Mouse (Mus musculus): ENCODE data around the gene Ptpn22. TPM values are rescaled to one million over a fixed set of nuclear protein-coding genes. Genes with fewer than 3 reads are reported as not detected.
"Not testable (repeated sequence)": the region's sequence is repeated elsewhere in the genome, so short reads cannot be mapped to it uniquely, and the experiment has no call there.

The Ptpn22 gene
- 0.37 and 0.50 TPM in 2 replicates for polyA plus RNA-seq (2012; rRNA removed)

GRCm38 (mm10) chr3:103858881-103859801 lies at the start of gene Ptpn22:
TSS of gene Ptpn22 (plus strand) at chr3:103859795.
- no peak for DNase-seq (ENCODE audit: low read depth)
- TF ChIP-seq POLR2A (IDR thresholded peaks at IDR 0.05; ENCODE audit: borderline replicate concordance, extremely low read depth, insufficient read depth, insufficient read length, poor library complexity, severe bottlenecking) (no peak), CTCF (IDR thresholded peaks at IDR 0.05; ENCODE audit: borderline replicate concordance, extremely low read depth, insufficient read depth, insufficient read length) (no peak)

- TF ChIP-seq POLR2A (IDR thresholded peaks at IDR 0.05; ENCODE audit: borderline replicate concordance, extremely low read depth, insufficient read depth, insufficient read length, poor library complexity, severe bottlenecking) (no peak), CTCF (IDR thresholded peaks at IDR 0.05; ENCODE audit: borderline replicate concordance, extremely low read depth, insufficient read depth, insufficient read length) (no peak)
- DNase-seq (ENCODE audit: low read depth): no peak
Measured at GRCm38 (mm10) chr3:103809799-103810150, 49.8 kb upstream of the Ptpn22 start.

DNA sequence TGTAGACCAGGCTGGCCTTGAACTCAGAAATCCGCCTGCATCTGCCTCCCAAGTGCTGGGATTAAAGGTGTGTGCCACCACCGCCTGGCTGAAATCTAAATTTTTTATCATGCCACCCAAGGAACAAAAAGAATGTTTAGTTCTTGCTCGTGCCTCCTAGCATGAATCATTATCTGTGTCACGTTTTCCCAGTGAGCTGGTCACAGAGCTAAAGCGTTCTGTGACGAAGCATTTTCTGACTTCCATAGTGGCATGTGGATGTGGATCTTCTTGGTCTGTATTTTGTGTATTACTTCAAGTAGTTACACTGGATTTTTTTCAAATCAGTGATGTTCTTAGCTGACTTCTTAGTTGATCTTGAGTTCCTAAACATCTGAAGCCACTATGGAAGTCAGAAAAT lies 48.6 kb upstream of the Ptpn22 start:
- TF ChIP-seq CTCF (IDR thresholded peaks at IDR 0.05; ENCODE audit: borderline replicate concordance, extremely low read depth, insufficient read depth, insufficient read length): no peak
- TF ChIP-seq POLR2A (IDR thresholded peaks at IDR 0.05; ENCODE audit: borderline replicate concordance, extremely low read depth, insufficient read depth, insufficient read length, poor library complexity, severe bottlenecking): no peak
- no peak for DNase-seq (ENCODE audit: low read depth)

GRCm38 (mm10) chr3:103827548-103827947 lies 32.0 kb upstream of the Ptpn22 start:
- peak; percentile 22; the same call in 1 of the 2 replicates for TF ChIP-seq CTCF (IDR thresholded peaks at IDR 0.05; ENCODE audit: borderline replicate concordance, extremely low read depth, insufficient read depth, insufficient read length)
- no peak for TF ChIP-seq POLR2A (IDR thresholded peaks at IDR 0.05; ENCODE audit: borderline replicate concordance, extremely low read depth, insufficient read depth, insufficient read length, poor library complexity, severe bottlenecking)
- peak; percentile 6 for DNase-seq (ENCODE audit: low read depth)

GRCm38 (mm10) chr3:103829036-103829435 lies 30.6 kb upstream of the Ptpn22 start:
- TF ChIP-seq POLR2A (IDR thresholded peaks at IDR 0.05; ENCODE audit: borderline replicate concordance, extremely low read depth, insufficient read depth, insufficient read length, poor library complexity, severe bottlenecking): no peak
- no peak for TF ChIP-seq CTCF (IDR thresholded peaks at IDR 0.05; ENCODE audit: borderline replicate concordance, extremely low read depth, insufficient read depth, insufficient read length)

DNA sequence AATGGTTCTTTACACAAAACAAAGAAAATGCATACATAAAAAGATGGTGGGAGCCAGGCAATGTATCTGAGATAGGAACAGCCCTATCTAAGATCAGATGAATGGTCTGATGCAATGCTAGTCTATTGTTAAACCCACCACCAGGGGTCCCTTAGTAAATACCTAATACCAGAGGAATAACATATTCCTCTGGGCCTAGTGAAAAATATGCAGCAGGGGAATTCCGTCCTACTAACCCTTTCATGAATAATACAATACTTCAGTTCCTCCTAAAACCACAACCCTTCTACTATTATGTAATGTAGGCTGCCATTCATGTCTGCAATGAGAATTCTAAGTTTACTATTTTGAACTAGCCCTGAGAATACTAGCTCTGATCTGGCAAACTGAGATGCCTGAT lies 28.9 kb upstream of the Ptpn22 start:
- not testable (repeated sequence) for DNase-seq (ENCODE audit: low read depth)

More at GRCm38 (mm10) chr3:103829036-103829435, 30.6 kb upstream of the Ptpn22 start:
- no peak for DNase-seq (ENCODE audit: low read depth)

GRCm38 (mm10) chr3:103831146-103831545 lies 28.4 kb upstream of the Ptpn22 start:
- no peak for DNase-seq (ENCODE audit: low read depth)
- no peak for TF ChIP-seq CTCF (IDR thresholded peaks at IDR 0.05; ENCODE audit: borderline replicate concordance, extremely low read depth, insufficient read depth, insufficient read length)
- TF ChIP-seq POLR2A (IDR thresholded peaks at IDR 0.05; ENCODE audit: borderline replicate concordance, extremely low read depth, insufficient read depth, insufficient read length, poor library complexity, severe bottlenecking): no peak

- no peak for DNase-seq (ENCODE audit: low read depth)
- no peak for TF ChIP-seq CTCF (IDR thresholded peaks at IDR 0.05; ENCODE audit: borderline replicate concordance, extremely low read depth, insufficient read depth, insufficient read length)
- TF ChIP-seq POLR2A (IDR thresholded peaks at IDR 0.05; ENCODE audit: borderline replicate concordance, extremely low read depth, insufficient read depth, insufficient read length, poor library complexity, severe bottlenecking): no peak
Measured at GRCm38 (mm10) chr3:103832426-103832825, 27.2 kb upstream of the Ptpn22 start, which contains the start of gene Bcl2l15. TSS of gene Bcl2l15 (plus strand) at chr3:103832601.

- TF ChIP-seq CTCF (IDR thresholded peaks at IDR 0.05; ENCODE audit: borderline replicate concordance, extremely low read depth, insufficient read depth, insufficient read length): no peak
- TF ChIP-seq POLR2A (IDR thresholded peaks at IDR 0.05; ENCODE audit: borderline replicate concordance, extremely low read depth, insufficient read depth, insufficient read length, poor library complexity, severe bottlenecking): no peak
- DNase-seq (ENCODE audit: low read depth): no peak
Measured at GRCm38 (mm10) chr3:103834001-103834400, 25.6 kb upstream of the Ptpn22 start.

DNA sequence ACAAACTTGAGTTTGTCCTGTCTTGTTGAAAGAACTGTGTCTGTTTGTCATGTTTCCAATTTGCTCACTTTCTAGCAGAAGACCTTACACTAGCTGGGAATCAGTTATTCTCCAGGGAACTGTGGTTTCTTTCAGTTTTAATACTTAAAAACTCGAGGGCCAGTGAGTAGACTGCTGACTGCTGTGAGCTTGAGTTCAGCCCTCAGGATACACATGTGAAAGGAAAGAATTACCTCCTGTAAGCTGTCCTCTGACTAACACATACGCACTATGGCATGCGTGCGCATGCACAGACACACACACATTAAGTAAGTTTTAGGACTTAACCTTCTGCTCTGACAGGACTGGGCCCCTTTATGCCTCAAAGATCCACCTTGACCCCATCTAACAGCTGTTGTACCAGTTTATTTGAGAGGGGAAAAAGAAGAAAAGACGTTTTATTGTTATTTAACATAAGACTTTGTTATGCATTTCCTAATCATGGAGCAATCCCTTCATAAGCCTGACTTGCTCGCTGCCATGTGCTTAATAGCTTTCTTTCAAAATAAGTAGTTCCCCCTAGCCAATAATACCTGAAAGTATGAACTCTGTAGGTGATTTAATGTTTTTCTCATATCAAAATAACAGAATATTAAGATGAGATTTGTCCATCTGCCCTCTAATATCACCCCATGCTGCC lies 24.2 kb upstream of the Ptpn22 start:
- no peak for TF ChIP-seq POLR2A (IDR thresholded peaks at IDR 0.05; ENCODE audit: borderline replicate concordance, extremely low read depth, insufficient read depth, insufficient read length, poor library complexity, severe bottlenecking)
- TF ChIP-seq CTCF (IDR thresholded peaks at IDR 0.05; ENCODE audit: borderline replicate concordance, extremely low read depth, insufficient read depth, insufficient read length): no peak

DNA sequence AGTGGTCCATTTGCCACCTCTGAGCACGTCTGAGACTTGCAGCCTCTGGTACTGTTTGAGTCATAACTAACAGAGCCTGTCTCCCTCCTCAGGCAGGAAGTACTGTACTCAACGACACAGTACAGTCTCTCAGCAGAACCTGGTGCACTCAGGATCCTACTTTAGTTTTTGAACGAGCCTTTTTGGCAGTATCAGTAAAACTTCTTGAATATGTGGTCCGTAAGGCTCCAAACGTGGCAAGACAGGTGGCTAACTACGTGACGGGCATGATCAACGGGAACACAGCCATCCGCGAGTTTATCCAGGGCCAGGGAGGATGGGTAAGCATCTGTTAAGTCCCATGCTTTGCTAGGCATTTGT lies 23.7 kb upstream of the Ptpn22 start:
- DNase-seq (ENCODE audit: low read depth): peak; percentile 34
- TF ChIP-seq POLR2A (IDR thresholded peaks at IDR 0.05; ENCODE audit: borderline replicate concordance, extremely low read depth, insufficient read depth, insufficient read length, poor library complexity, severe bottlenecking) (no peak), CTCF (IDR thresholded peaks at IDR 0.05; ENCODE audit: borderline replicate concordance, extremely low read depth, insufficient read depth, insufficient read length) (no peak)

More for the DNA sequence above, 24.2 kb upstream of the Ptpn22 start:
- no peak for DNase-seq (ENCODE audit: low read depth)
